Mouse (Mus musculus) erythroblast, embryonic 14.5 days (primary cell): ENCODE data around the gene Rabgap1l. TPM values are rescaled to one million over a fixed set of nuclear protein-coding genes. Genes with fewer than 3 reads are reported as not detected.
A peak's percentile ranks its signal among the peaks of the same experiment; 100 is the strongest.

ENCODE experiments used
- H3K27me3 ChIP-seq: 2 replicates; pipeline ENCODE4 v1.6.1; 2012; ENCODE audit warnings: inconsistent platforms; ENCODE audit not compliant: control insufficient read depth
- H3K36me3 ChIP-seq: 2 replicates; pipeline ENCODE4 v1.6.1; 2012; ENCODE audit warnings: mild to moderate bottlenecking, inconsistent platforms; ENCODE audit not compliant: control insufficient read depth
- H3K4me1 ChIP-seq: 2 replicates; pipeline ENCODE4 v1.6.1; 2012; ENCODE audit warnings: inconsistent platforms; ENCODE audit not compliant: control insufficient read depth
- H3K4me3 ChIP-seq: replicated peaks from 2 replicates; pipeline ENCODE3; 2012; ENCODE audit warnings: moderate library complexity, mild to moderate bottlenecking, inconsistent platforms
- H3K9me3 ChIP-seq: 2 replicates; pipeline ENCODE4 v1.6.1; 2012; ENCODE audit warnings: low read length, inconsistent platforms, mixed read lengths; ENCODE audit not compliant: control insufficient read depth
- GATA1 ChIP-seq: IDR thresholded peaks from 2 replicates; pipeline ENCODE4 v1.6.1; 2012; ENCODE audit warnings: low read length, inconsistent platforms, mixed read lengths
- TAL1 ChIP-seq: IDR thresholded peaks from 3 replicates; pipeline ENCODE4 v1.6.1; 2012; ENCODE audit warnings: low read length, inconsistent platforms, mixed read lengths
- polyA plus RNA-seq: library from polyadenylated mRNA; stranded (reverse); fragments of >175 nt; gene quantifications from 2 replicates; pipeline ENCODE4 v1.2.3, GENCODE M21; 2012

The Rabgap1l gene
- polyA plus RNA-seq, 1 experiment, result 1.0 TPM

- no peak overlapping the region for H3K4me3 ChIP-seq
- H3K27me3 ChIP-seq, result no peaks in the 10 kb centered on the region
These were observed 458.2 kb downstream of the Rabgap1l start for GRCm38 (mm10) chr1:160334791-160335190.

GRCm38 (mm10) chr1:160330828-160331227 lies 462.2 kb downstream of the Rabgap1l start:
- Histone ChIP-seq H3K9me3 (no peaks in the 10 kb centered on the region), H3K36me3 (no peaks in the 10 kb centered on the region; the same call in 1 of the 2 replicates), H3K27me3 (no peaks in the 10 kb centered on the region), H3K4me3 (no peak overlapping the region), H3K4me1 (peaks cover 46% of the 10 kb centered on the region)
- no peak for TF ChIP-seq GATA1
- no peak for TF ChIP-seq TAL1

More at GRCm38 (mm10) chr1:160334791-160335190, 458.2 kb downstream of the Rabgap1l start:
- Histone ChIP-seq H3K9me3 (no peaks in the 10 kb centered on the region), H3K4me1 (peaks cover 37% of the 10 kb centered on the region), H3K36me3 (peaks cover 2% of the 10 kb centered on the region)
- no peak for TF ChIP-seq GATA1
- TF ChIP-seq TAL1, result no peak

DNA sequence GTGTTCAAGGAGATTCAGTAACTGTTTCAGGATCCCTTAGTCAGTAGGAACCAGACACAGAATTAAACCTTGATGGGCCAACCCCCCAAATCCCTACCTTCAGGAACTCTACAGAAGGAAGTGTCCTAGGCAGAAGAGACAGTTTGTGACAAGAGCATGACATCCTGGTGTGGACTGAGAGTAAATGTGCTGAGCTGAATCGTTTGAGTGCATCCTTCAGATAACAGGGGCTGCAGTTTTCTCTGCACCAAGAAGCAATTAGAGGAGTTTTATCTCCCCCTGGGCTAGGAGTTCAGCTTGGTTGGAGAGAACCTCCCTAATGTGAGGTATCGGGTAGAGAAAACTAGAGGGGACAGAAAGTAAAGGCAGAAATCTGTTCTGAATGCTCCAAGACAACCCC lies 462.8 kb downstream of the Rabgap1l start:
- H3K4me1 ChIP-seq, result peaks cover 52% of the 10 kb centered on the region
- peak overlapping the region; percentile 16 for H3K4me3 ChIP-seq
- no peaks in the 10 kb centered on the region for H3K9me3 ChIP-seq

GRCm38 (mm10) chr1:160329788-160330187 lies 463.2 kb downstream of the Rabgap1l start:
- H3K4me3 ChIP-seq, result peak overlapping the region; percentile 16
- H3K36me3 ChIP-seq, result no peaks in the 10 kb centered on the region; the same call in 1 of the 2 replicates
- no peaks in the 10 kb centered on the region for H3K27me3 ChIP-seq
- no peaks in the 10 kb centered on the region for H3K9me3 ChIP-seq
- peaks cover 56% of the 10 kb centered on the region for H3K4me1 ChIP-seq
- TF ChIP-seq GATA1 (no peak), TAL1 (no peak)

More for the DNA sequence above, 462.8 kb downstream of the Rabgap1l start:
- no peaks in the 10 kb centered on the region for H3K27me3 ChIP-seq
- H3K36me3 ChIP-seq, result no peaks in the 10 kb centered on the region; the same call in 1 of the 2 replicates
- TF ChIP-seq GATA1, result no peak
- TF ChIP-seq TAL1, result no peak; the same call in 2 of the 3 replicates

GRCm38 (mm10) chr1:160327531-160327930 lies 465.5 kb downstream of the Rabgap1l start:
- H3K27me3 ChIP-seq, result no peaks in the 10 kb centered on the region
- TF ChIP-seq TAL1 (no peak), GATA1 (no peak)
- H3K4me1 ChIP-seq, result peaks cover 59% of the 10 kb centered on the region
- H3K9me3 ChIP-seq, result no peaks in the 10 kb centered on the region
- H3K36me3 ChIP-seq, result no peaks in the 10 kb centered on the region; the same call in 1 of the 2 replicates
- H3K4me3 ChIP-seq, result no peak overlapping the region

GRCm38 (mm10) chr1:160325542-160325941 lies 467.5 kb downstream of the Rabgap1l start:
- no peak for TF ChIP-seq TAL1
- no peak for TF ChIP-seq GATA1
- no peaks in the 10 kb centered on the region for H3K27me3 ChIP-seq
- H3K9me3 ChIP-seq, result no peaks in the 10 kb centered on the region
- H3K4me1 ChIP-seq, result peaks cover 42% of the 10 kb centered on the region
- peak overlapping the region; percentile 22 for H3K4me3 ChIP-seq
- no peaks in the 10 kb centered on the region; the same call in 1 of the 2 replicates for H3K36me3 ChIP-seq

- Histone ChIP-seq H3K4me1 (peaks cover 16% of the 10 kb centered on the region), H3K36me3 (no peaks in the 10 kb centered on the region; the same call in 1 of the 2 replicates), H3K4me3 (no peak overlapping the region), H3K27me3 (no peaks in the 10 kb centered on the region), H3K9me3 (no peaks in the 10 kb centered on the region; the same call in 1 of the 2 replicates)
- TF ChIP-seq GATA1 (no peak), TAL1 (no peak)
These were observed 472.3 kb downstream of the Rabgap1l start for GRCm38 (mm10) chr1:160320690-160321089.

- Histone ChIP-seq H3K4me3 (no peak overlapping the region), H3K4me1 (no peaks in the 10 kb centered on the region), H3K9me3 (no peaks in the 10 kb centered on the region; the same call in 1 of the 2 replicates), H3K27me3 (no peaks in the 10 kb centered on the region), H3K36me3 (peaks cover 3% of the 10 kb centered on the region)
- TF ChIP-seq GATA1 (no peak), TAL1 (no peak)
These were observed 474.8 kb downstream of the Rabgap1l start for GRCm38 (mm10) chr1:160318057-160318725.

- Histone ChIP-seq H3K4me1 (peaks cover 6% of the 10 kb centered on the region), H3K27me3 (no peaks in the 10 kb centered on the region), H3K36me3 (peaks cover 3% of the 10 kb centered on the region), H3K9me3 (no peaks in the 10 kb centered on the region; the same call in 1 of the 2 replicates), H3K4me3 (no peak overlapping the region)
- TF ChIP-seq GATA1 (no peak), TAL1 (no peak)
These were observed 476.8 kb downstream of the Rabgap1l start for GRCm38 (mm10) chr1:160316239-160316638.
